In the genomic region with DNA sequence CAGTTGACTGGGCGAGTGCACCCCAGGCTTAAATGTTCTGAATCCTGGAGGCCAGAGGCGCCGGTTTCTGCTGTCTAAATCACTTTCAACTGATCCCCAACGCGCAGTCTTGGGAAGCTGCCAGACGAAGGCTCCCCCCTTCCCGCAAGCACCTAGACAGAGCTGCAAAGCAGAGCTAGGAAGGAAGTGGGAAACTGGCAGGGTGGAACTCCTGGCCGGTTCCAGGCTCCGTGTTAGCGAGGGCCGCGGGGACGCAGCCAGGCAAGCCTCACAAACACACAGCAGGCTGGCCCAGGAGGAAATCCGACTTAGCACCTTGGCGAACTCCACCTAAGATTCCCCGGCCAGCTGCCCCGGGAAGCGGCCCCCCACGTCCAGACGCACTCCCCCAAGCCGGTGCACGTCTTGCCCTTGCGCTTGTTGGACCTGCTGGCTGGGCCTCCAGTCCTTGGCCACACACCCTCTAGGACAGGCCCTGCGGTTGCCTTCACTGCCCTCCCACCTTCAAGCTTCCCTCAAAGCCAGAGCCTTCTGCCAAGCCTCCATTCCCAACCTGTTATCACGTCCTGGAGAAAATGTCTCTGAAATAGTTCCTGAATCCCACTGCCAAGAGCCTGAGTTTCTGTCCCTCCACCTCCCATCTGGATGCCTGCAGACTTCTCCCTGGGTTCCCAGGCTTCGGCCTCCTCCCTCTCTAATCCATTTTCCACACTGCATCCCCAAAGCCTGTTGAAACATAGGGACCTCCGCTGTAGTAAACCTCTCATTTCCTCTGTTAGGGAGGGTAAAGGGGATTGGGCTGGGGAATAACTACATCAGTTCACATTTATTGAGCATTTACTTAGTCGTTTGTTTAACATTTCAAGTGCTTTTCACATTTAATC, we compare ENCODE assay signal across 8 mouse cellular contexts.
A peak's percentile ranks its signal among the peaks of the same experiment; 100 is the strongest.
DNase-seq lines count a peak whose midpoint lies in the region; ATAC-seq lines count a peak whose summit lies in the region.

No protein-coding gene starts in this region.

- H3K9me3 ChIP-seq in kidney, embryonic 15.5 days (replicated peaks) = no peaks in the 10 kb centered on the region
- no peaks in the 10 kb centered on the region for H3K9me3 ChIP-seq in hindbrain, embryonic 13.5 days

- ATAC-seq in kidney, embryonic 15.5 days (replicated peaks; ENCODE audit: low FRiP score) = peak; percentile 80
- ATAC-seq in hindbrain, embryonic 13.5 days (ENCODE audit: low FRiP score) = peak; percentile 85
- peak; percentile 17; the same call in 1 of the 2 replicates for ATAC-seq in monocyte, adult 5-6 weeks (replicated peaks; ENCODE audit: insufficient number of reproducible peaks, low FRiP score, low TSS enrichment, poor library complexity, severe bottlenecking)

- no peaks in the 10 kb centered on the region for H3K27me3 ChIP-seq in kidney, embryonic 15.5 days
- peaks cover 31% of the 10 kb centered on the region for H3K27me3 ChIP-seq in hindbrain, embryonic 13.5 days

- 16% methylated on average over 28 of the region's 28 CpGs for WGBS in kidney, embryonic 15.5 days
- WGBS in hindbrain, embryonic 13.5 days = 15% methylated on average over 28 of the region's 28 CpGs

- H3K9ac ChIP-seq in kidney, embryonic 15.5 days = peak overlapping the region; percentile 27; the same call in 1 of the 2 replicates
- H3K9ac ChIP-seq in hindbrain, embryonic 13.5 days = peak overlapping the region; percentile 62

- H3K27ac ChIP-seq in kidney, embryonic 15.5 days = peak overlapping the region; percentile 59
- peak overlapping the region; percentile 55 for H3K27ac ChIP-seq in hindbrain, embryonic 13.5 days

- 0 out of 2 replicates have a peak, but pooled peaks cover 4% of the 10 kb centered on the region for H3K36me3 ChIP-seq in kidney, embryonic 15.5 days
- H3K36me3 ChIP-seq in hindbrain, embryonic 13.5 days = peaks cover 6% of the 10 kb centered on the region; the same call in 1 of the 2 replicates

- peak overlapping the region; percentile 29 for H3K4me3 ChIP-seq in kidney, embryonic 15.5 days (replicated peaks)
- H3K4me3 ChIP-seq in hindbrain, embryonic 13.5 days = peak overlapping the region; percentile 36

- H3K4me2 ChIP-seq in kidney, embryonic 15.5 days = peak overlapping the region; percentile 70
- peak overlapping the region; percentile 73 for H3K4me2 ChIP-seq in hindbrain, embryonic 13.5 days

- DNase-seq in kidney, adult 9 months = no peak
- peak; percentile 72 to 75 for DNase-seq in cerebellum, postnatal 10 days
- peak; percentile 46 for DNase-seq in gastrocnemius, postnatal 10 days
- DNase-seq in liver = peak; percentile 19
- DNase-seq in MN1 (ENCODE audit: low spot score) = no peak

- peaks cover 18% of the 10 kb centered on the region for H3K4me1 ChIP-seq in kidney, embryonic 15.5 days
- H3K4me1 ChIP-seq in hindbrain, embryonic 13.5 days (replicated peaks) = peaks cover 18% of the 10 kb centered on the region

Comparison
In these comparisons a context has a peak if more than half of its experiments do, and no peak if none do; other contexts are left out.
1. ATAC-seq: peak in every context shown above with its lines; median percentile 85 in hindbrain, embryonic 13.5 days; 80 in kidney, embryonic 15.5 days; 17 in monocyte, adult 5-6 weeks.
2. DNase-seq: peak in cerebellum, postnatal 10 days (2 of 2), gastrocnemius, postnatal 10 days (single experiment) and liver (single experiment); none in kidney, adult 9 months (single experiment) and MN1 (single experiment).